Mouse (Mus musculus) midbrain, postnatal 0 days (tissue): ENCODE results near the gene Msi1. TPM values are rescaled to one million over a fixed set of nuclear protein-coding genes. Genes with fewer than 3 reads are reported as not detected.

Experiments used
- ATAC-seq: fragments of 200-750 bp; cut with Nextera tagmentation; 2 replicates; pipeline ENCODE4 v1.8.0; 2017; ENCODE audit warnings: moderate number of reproducible peaks, mild to moderate bottlenecking, moderate TSS enrichment, moderate library complexity; ENCODE audit not compliant: low FRiP score
- DNase-seq: peaks from one replicate; pipeline ENCODE4 v3.0.0-alpha.2; 2015; ENCODE audit warnings: low spot score
- H3K27ac ChIP-seq: fragments of 300-500 bp; sonication (generic); 2 replicates; pipeline ENCODE4 v1.5.1; 2014; ENCODE audit warnings: low read depth, mild to moderate bottlenecking, low read length, mixed read lengths
- H3K27me3 ChIP-seq: fragments of 300-500 bp; sonication (generic); 2 replicates; pipeline ENCODE4 v1.6.1; 2014; ENCODE audit warnings: low read length, control low read depth, mixed read lengths; ENCODE audit not compliant: insufficient read depth
- H3K36me3 ChIP-seq: fragments of 300-500 bp; sonication (generic); 2 replicates; pipeline ENCODE4 v1.6.1; 2014; ENCODE audit warnings: low read length, control low read depth, mixed read lengths; ENCODE audit not compliant: insufficient read depth
- H3K4me1 ChIP-seq: fragments of 300-500 bp; sonication (generic); 2 replicates; pipeline ENCODE4 v1.6.1; 2014; ENCODE audit warnings: mild to moderate bottlenecking, control low read depth, antibody characterized with exemption, low read length, mixed read lengths; ENCODE audit not compliant: insufficient read depth
- H3K4me2 ChIP-seq: fragments of 300-500 bp; sonication (generic); 2 replicates; pipeline ENCODE4 v1.6.1; 2014; ENCODE audit warnings: low read depth, mild to moderate bottlenecking, low read length, mixed read lengths; ENCODE audit not compliant: poor library complexity, severe bottlenecking
- H3K4me3 ChIP-seq: fragments of 300-500 bp; sonication (generic); 2 replicates; pipeline ENCODE4 v1.5.1; 2014; ENCODE audit warnings: low read depth, mild to moderate bottlenecking, low read length, moderate library complexity
- H3K9ac ChIP-seq: fragments of 300-500 bp; sonication (generic); replicated peaks from 2 replicates; pipeline ENCODE4 v1.6.1; 2014; ENCODE audit warnings: mild to moderate bottlenecking, low read length, moderate library complexity, mixed read lengths; ENCODE audit not compliant: poor library complexity, severe bottlenecking
- H3K9me3 ChIP-seq: fragments of 300-500 bp; sonication (generic); 2 replicates; pipeline ENCODE4 v1.6.1; 2016; ENCODE audit warnings: low read length, control low read depth
- CTCF ChIP-seq: IDR thresholded peaks from 2 replicates; pipeline ENCODE4 v1.5.1; 2016; ENCODE audit warnings: antibody characterized with exemption, mild to moderate bottlenecking
- WGBS: fragments of 180-500 bp; shearing (Covaris S2); extraction: QIAGEN DNeasy Blood & Tissue Kit; methylation state at CpG from one replicate; pipeline ENCODE4 v1.1.7; 2014; 5-methylcytosine and 5-hydroxymethylcytosine counted together
- polyA plus RNA-seq: library from polyadenylated mRNA; unstranded; fragments of >200 nt; fragmentation: Nextera tagmentation; extraction: Ambion mirVana; gene quantifications from 2 replicates; pipeline ENCODE4 v1.2.1, GENCODE M21; 2015
- total RNA-seq: library from RNA; depleted of rRNA; stranded (reverse); fragments of >200 nt; gene quantifications from 2 replicates; pipeline ENCODE4 v1.2.3, GENCODE M21; 2014

The Msi1 gene
- total and polyA plus RNA-seq, 2 experiments from 2014 or later, result 52.1 to 82.9 TPM

DNA sequence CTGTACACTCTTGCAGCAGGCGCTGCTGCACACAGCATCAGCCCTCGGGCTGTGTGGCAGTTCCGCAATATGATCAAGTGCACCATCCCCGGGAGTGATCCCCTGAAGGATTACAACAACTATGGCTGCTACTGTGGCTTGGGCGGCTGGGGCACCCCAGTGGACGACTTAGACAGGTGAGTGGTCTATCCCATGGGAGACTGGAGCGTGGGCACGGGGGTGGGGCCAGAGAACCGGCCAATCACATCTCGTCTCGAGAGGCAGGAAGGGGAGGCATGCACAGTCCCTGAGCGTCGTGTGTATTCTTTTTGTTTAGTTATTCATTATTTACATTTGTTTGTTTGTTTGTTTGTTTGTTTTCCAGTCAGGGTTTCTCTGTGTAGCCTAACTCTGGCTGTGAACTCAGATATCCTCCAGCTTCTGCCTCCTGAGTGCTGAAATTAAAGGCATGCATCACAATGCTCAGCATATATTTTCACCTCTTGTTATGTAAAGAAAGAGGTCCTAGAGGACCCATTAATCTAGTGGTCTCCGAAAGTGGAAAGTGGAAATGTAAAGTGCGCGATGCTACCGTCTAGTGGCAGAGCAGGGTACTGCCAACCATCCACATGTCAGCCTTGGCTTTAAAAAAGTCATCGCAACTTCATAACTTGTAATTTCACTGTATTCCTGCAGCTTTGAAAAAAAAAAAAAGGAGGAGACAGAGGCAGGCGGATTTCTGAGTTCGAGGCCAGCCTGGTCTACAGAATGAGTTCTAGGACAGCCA lies 41.5 kb downstream of the Msi1 start:
- DNase-seq (peak; percentile 58), ATAC-seq (no peak)
- Histone ChIP-seq H3K27me3 (no peaks in the 10 kb centered on the region), H3K4me1 (no peaks in the 10 kb centered on the region), H3K9ac (no peak overlapping the region), H3K4me2 (no peak overlapping the region), H3K36me3 (no peaks in the 10 kb centered on the region), H3K4me3 (no peak overlapping the region), H3K9me3 (no peaks in the 10 kb centered on the region), H3K27ac (no peak overlapping the region)
- peak; percentile 86 for TF ChIP-seq CTCF
- 31% methylated on average over 20 of the region's 20 CpGs for WGBS

DNA sequence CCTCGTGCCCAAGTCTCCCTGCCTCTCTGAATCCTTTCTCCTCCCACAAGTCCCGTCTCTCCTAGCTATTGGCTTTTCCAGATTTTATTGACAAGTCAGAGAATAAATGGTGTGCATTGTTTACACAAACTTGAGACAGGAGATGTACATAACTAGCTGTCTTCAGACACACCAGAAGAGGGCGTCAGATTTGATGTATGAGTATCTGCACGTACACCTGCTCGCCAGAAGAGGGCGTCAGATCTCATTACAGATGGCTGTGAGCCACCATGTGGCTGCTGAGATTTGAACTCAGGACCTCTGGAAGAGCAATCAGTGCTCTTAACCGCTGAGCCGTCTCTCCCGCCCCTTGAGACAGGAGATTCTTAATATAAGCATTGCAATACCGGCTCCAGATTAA lies 43.8 kb downstream of the Msi1 start:
- DNase-seq (no peak), ATAC-seq (no peak)
- Histone ChIP-seq H3K4me1 (no peaks in the 10 kb centered on the region), H3K4me3 (no peak overlapping the region), H3K27ac (no peak overlapping the region), H3K36me3 (peaks cover 3% of the 10 kb centered on the region; the same call in 1 of the 2 replicates), H3K4me2 (no peak overlapping the region), H3K9me3 (no peaks in the 10 kb centered on the region), H3K27me3 (no peaks in the 10 kb centered on the region), H3K9ac (no peak overlapping the region)
- TF ChIP-seq CTCF, result peak; percentile 61
- WGBS, result 71% methylated on average over 10 of the region's 10 CpGs

DNA sequence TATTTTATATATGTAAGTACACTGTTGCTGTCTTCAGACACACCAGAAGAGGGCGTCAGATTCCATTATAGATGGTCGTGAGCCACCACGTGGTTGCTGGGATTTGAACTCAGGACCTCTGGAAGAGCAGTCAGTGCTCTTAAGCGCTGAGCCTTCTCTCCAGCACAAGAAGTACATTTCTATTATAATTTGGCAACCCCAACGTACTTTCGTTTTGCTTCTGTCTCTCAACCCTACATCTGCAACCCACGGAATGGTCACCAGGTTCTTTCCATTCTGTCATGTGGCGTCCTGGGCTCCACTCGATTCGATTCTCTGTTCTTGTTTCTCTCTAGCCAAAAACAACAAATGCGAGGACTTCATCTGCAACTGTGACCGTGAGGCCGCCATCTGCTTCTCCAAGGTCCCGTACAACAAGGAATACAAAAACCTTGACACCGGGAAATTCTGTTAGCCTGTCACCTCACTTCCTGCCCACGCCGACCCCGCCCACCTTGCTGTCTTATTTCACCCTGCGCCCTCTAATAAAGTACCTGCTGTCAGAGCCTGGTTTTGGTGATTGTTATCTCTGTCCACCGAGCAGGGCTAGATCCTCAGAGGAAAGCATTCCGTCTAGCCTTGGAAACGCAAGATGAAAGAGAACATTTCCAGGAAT lies 44.9 kb downstream of the Msi1 start:
- ATAC-seq, result no peak
- TF ChIP-seq CTCF, result no peak
- WGBS, result 77% methylated on average over 22 of the region's 22 CpGs

DNA sequence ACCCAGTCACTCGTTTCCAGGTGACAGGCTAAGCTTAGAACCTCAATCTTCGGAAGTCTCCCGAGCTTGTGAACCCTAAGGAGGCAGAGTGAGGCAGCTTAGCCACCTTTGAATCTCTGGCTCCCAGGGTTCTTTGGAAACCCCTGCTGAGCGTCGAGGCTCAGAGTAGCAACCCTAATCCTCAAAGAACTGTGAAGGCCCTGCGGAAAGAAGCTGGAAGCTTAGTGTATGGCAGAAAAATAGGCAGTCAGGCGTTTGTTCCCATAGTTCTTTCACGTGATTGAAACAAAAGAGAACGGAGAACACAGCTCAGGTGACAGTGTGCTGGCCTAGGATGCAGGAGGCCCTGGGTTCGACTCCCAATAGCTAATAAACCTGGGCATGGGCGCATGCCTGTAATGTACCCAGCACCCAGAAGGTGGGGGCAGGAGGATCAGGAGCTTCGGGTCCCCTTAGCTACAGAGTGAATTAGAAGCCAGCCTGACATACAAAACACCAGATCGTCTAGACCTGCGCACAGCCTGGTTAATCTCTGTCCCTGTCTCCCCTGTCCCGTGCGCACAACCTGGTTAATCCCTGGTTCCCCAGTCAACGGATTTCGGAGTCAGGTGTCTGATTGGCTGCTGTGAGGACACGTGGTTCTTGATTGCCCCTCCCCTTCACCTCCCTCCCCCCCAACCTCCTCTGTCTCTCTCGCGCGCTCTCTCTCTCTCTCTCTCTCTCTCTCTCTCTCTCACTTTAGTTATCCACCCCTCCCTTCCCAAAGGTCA lies 46.1 kb downstream of the Msi1 start:
- Histone ChIP-seq H3K4me3 (peak overlapping the region; percentile 29), H3K36me3 (peaks cover 5% of the 10 kb centered on the region; the same call in 1 of the 2 replicates), H3K27me3 (no peaks in the 10 kb centered on the region), H3K4me2 (peak overlapping the region; percentile 43), H3K27ac (peak overlapping the region; percentile 44), H3K4me1 (peaks cover 3% of the 10 kb centered on the region; the same call in 1 of the 2 replicates), H3K9ac (peak overlapping the region; percentile 0; the same call in 1 of the 2 replicates), H3K9me3 (no peaks in the 10 kb centered on the region)
- ATAC-seq (peak; percentile 81), DNase-seq (peak; percentile 85)
- 3% methylated on average over 22 of the region's 22 CpGs for WGBS
- TF ChIP-seq CTCF, result no peak

More for the DNA sequence above, 44.9 kb downstream of the Msi1 start:
- Histone ChIP-seq H3K9me3 (no peaks in the 10 kb centered on the region), H3K9ac (no peak overlapping the region), H3K4me2 (no peak overlapping the region), H3K4me1 (no peaks in the 10 kb centered on the region), H3K36me3 (peaks cover 3% of the 10 kb centered on the region; the same call in 1 of the 2 replicates), H3K4me3 (no peak overlapping the region), H3K27ac (no peak overlapping the region), H3K27me3 (no peaks in the 10 kb centered on the region)
- no peak for DNase-seq

- no peak overlapping the region for H3K9ac ChIP-seq
- H3K4me3 ChIP-seq, result peak overlapping the region; percentile 29
- H3K4me1 ChIP-seq, result peaks cover 3% of the 10 kb centered on the region; the same call in 1 of the 2 replicates
- ATAC-seq (0 out of 2 replicates have a peak, but pooled peaks have one; percentile 39), DNase-seq (no peak)
- TF ChIP-seq CTCF, result no peak
- H3K36me3 ChIP-seq, result peaks cover 5% of the 10 kb centered on the region; the same call in 1 of the 2 replicates
- H3K9me3 ChIP-seq, result no peaks in the 10 kb centered on the region
- WGBS, result 34% methylated on average over 12 of the region's 12 CpGs
- H3K27ac ChIP-seq, result peak overlapping the region; percentile 40; the same call in 1 of the 2 replicates
- no peaks in the 10 kb centered on the region for H3K27me3 ChIP-seq
- H3K4me2 ChIP-seq, result peak overlapping the region; percentile 43
These were observed 46.8 kb downstream of the Msi1 start for GRCm38 (mm10) chr5:115476107-115476727.
